Mouse (Mus musculus) embryonic facial prominence, embryonic 12.5 days (tissue): ENCODE measurements around the gene Lsm14b. TPM values are rescaled to one million over a fixed set of nuclear protein-coding genes. Genes with fewer than 3 reads are reported as not detected.

Source experiments
- ATAC-seq: fragments of 200-750 bp; cut with Nextera tagmentation; 2 replicates; pipeline ENCODE4 v1.8.0; 2017; ENCODE audit not compliant: insufficient number of reproducible peaks, insufficient read depth, low FRiP score, low TSS enrichment
- H3K27ac ChIP-seq: fragments of 300-500 bp; sonication (generic); 2 replicates; pipeline ENCODE4 v1.5.1; 2016; ENCODE audit warnings: mild to moderate bottlenecking
- H3K27me3 ChIP-seq: fragments of 300-500 bp; sonication (generic); 2 replicates; pipeline ENCODE4 v1.6.1; 2016; ENCODE audit warnings: mild to moderate bottlenecking, moderate library complexity
- H3K36me3 ChIP-seq: fragments of 300-500 bp; sonication (generic); 2 replicates; pipeline ENCODE4 v1.6.1; 2016; ENCODE audit warnings: mild to moderate bottlenecking
- H3K4me1 ChIP-seq: fragments of 300-500 bp; sonication (generic); 2 replicates; pipeline ENCODE4 v1.6.1; 2016
- H3K4me2 ChIP-seq: fragments of 300-500 bp; sonication (generic); replicated peaks from 2 replicates; pipeline ENCODE4 v1.6.1; 2016; ENCODE audit warnings: mild to moderate bottlenecking, moderate library complexity
- H3K4me3 ChIP-seq: fragments of 300-500 bp; sonication (generic); 2 replicates; pipeline ENCODE4 v1.5.1; 2016; ENCODE audit warnings: mild to moderate bottlenecking
- H3K9ac ChIP-seq: fragments of 300-500 bp; sonication (generic); 2 replicates; pipeline ENCODE4 v1.6.1; 2016; ENCODE audit warnings: mild to moderate bottlenecking, moderate library complexity
- H3K9me3 ChIP-seq: fragments of 300-500 bp; sonication (generic); 2 replicates; pipeline ENCODE4 v1.6.1; 2016; ENCODE audit warnings: mild to moderate bottlenecking, moderate library complexity
- WGBS: fragments of 180-500 bp; shearing (Covaris S2); methylation state at CpG from one replicate; pipeline ENCODE4 v1.1.7; 2016; 5-methylcytosine and 5-hydroxymethylcytosine counted together
- polyA plus RNA-seq: library from polyadenylated mRNA; unstranded; fragments of >200 nt; fragmentation: Nextera tagmentation; extraction: Ambion mirVana; gene quantifications from 2 replicates; pipeline ENCODE4 v1.2.1, GENCODE M21; 2016

The Lsm14b gene
- 13.1 and 14.9 TPM in 2 replicates for polyA plus RNA-seq

DNA sequence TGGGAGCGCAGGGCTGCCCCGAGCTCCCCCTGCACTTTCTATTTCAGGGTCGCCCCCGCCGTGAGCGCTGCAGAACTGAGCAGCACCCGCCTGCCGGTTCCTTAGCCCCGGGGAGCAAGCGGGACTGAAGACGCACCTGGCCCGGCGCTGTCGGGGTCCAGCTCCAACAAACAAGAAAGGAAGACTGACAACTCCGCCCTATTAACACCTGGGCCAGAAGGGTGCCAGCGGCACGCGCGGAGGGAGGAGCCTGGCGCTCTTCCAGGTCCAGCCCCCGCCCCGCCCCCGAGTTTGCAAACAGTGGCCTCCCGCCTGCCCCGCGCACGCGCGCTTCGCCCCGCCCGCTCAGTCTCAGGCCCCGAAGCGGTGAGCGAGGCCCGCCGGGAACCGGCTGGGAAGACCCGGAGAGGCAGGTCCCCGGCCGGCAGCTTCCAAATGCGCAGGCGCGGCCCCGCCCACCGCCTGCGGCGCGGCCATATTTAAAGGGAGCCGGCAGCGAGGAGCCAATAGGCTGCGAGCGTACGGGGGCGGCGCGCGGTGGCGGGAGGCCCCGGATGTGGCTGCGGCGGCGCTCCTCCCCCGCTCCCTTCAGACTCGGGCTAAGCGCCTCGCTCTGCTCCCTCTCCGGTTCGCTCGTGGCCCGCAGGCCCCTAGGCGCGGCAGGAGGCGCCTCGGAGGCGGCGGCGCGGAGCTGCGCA, at the start of gene Lsm14b:
Gene Lsm14b, plus strand, starts transcription at position 587 of the 698 bp plus-strand sequence.
- peak within 1 kb of the TSS; percentile 92 for H3K4me2 ChIP-seq
- H3K4me3 ChIP-seq = peak within 1 kb of the TSS; percentile 78
- peak within 1 kb of the TSS; percentile 97 for H3K27ac ChIP-seq
- no peaks in the 10 kb centered on the region for H3K9me3 ChIP-seq
- peaks cover 20% of the 10 kb centered on the region for H3K36me3 ChIP-seq
- H3K27me3 ChIP-seq = peaks cover 20% of the 10 kb centered on the region; the same call in 1 of the 2 replicates
- H3K4me1 ChIP-seq = peaks cover 29% of the 10 kb centered on the region
- peak within 1 kb of the TSS; percentile 93 for H3K9ac ChIP-seq
- ATAC-seq = peak; percentile 94
- under 1% methylated on average over 71 of the region's 80 CpGs for WGBS

DNA sequence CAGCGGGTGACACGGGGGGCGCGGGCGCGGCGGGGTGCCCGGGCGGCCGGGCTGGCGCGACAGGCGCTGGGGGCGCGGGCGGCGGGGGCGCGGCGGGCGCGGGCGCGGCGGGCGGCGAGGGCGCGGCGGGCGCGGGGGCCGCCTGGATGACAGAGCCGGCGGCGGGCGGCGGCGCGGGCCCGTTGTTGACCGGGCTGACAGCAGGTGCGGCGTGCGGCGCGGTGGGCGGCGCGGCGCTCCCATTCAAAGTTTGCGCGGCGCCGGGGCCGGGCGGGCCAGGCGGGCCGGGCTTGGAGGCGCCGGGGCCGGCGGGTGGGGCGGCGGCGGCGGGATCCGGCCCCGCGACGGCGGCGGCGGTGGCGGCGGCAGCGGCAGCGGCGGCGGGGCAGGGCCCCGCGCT, 48.9 kb upstream of the Lsm14b start:
- H3K4me3 ChIP-seq = peak overlapping the region; percentile 73
- H3K4me1 ChIP-seq = peaks cover 29% of the 10 kb centered on the region
- peak overlapping the region; percentile 83 for H3K9ac ChIP-seq
- H3K27ac ChIP-seq = no peak overlapping the region
- H3K4me2 ChIP-seq = peak overlapping the region; percentile 53
- ATAC-seq = no peak
- WGBS = 0% methylated on average over 16 of the region's 82 CpGs
- no peaks in the 10 kb centered on the region for H3K36me3 ChIP-seq
- H3K9me3 ChIP-seq = no peaks in the 10 kb centered on the region
- no peaks in the 10 kb centered on the region for H3K27me3 ChIP-seq

DNA sequence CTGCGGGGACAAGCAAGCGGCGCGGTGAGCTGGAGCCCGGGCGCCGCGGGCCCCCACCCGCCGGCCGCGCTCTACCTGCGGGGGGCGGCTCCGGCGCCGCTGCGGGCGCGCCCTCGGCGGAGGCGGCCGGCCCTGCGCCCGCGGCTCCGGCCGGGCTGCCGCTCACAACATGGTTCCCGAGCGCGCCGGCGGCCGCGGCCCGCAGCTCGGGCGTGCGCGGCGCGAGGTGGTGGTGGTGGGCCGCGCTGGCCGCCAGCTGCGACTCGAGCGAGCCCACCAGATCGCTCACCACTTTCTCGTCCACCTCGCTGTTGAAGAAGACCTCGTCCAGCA, 48.5 kb upstream of the Lsm14b start:
- ATAC-seq = no peak; the same call in 1 of the 2 replicates
- Histone ChIP-seq H3K4me3 (peak overlapping the region; percentile 73), H3K4me1 (peaks cover 29% of the 10 kb centered on the region), H3K36me3 (no peaks in the 10 kb centered on the region), H3K4me2 (peak overlapping the region; percentile 53), H3K27me3 (no peaks in the 10 kb centered on the region), H3K27ac (peak overlapping the region; percentile 95), H3K9ac (peak overlapping the region; percentile 83), H3K9me3 (no peaks in the 10 kb centered on the region)
- under 1% methylated on average over 29 of the region's 54 CpGs for WGBS

DNA sequence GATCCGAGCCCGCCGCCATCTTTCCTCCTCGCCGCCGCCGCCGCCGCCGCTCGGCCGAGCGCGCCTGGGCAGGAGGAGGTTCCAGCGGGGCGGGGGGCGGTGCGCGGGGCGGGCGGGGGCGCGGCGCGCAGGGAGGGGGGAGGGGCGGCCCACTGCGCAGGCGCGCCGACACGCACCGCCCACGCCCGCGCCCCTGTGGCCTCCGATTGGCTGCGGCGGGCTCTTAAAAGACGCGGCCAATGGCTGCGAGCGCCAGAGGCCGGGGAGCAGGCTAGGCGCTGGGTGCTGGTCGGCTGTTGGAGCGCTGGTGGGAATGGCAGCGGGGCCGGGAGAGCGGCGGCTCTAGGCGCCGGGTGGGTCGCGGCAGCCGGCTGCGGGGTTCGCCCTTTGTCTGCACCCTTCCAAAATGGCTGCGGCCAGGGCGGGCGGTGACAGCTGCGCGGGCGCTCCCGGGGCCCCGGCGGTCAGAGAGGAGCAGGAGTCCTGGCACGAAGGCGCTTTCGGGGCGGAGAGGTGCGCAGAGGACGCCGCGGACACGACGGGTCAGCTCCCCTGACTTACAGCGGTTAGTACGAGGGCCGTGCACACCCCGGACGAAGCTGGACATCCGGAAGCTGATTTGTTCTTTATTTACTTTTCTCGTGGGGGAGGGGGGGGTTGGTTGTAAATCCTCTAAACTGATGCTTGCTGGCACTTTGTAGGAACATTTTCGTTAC, 48.0 kb upstream of the Lsm14b start, which contains the start of gene Taf4:
Gene Taf4, minus strand, starts transcription at position 19 of the 716 bp plus-strand sequence.
- 0% methylated on average over 53 of the region's 84 CpGs for WGBS
- peaks cover 29% of the 10 kb centered on the region for H3K4me1 ChIP-seq

DNA sequence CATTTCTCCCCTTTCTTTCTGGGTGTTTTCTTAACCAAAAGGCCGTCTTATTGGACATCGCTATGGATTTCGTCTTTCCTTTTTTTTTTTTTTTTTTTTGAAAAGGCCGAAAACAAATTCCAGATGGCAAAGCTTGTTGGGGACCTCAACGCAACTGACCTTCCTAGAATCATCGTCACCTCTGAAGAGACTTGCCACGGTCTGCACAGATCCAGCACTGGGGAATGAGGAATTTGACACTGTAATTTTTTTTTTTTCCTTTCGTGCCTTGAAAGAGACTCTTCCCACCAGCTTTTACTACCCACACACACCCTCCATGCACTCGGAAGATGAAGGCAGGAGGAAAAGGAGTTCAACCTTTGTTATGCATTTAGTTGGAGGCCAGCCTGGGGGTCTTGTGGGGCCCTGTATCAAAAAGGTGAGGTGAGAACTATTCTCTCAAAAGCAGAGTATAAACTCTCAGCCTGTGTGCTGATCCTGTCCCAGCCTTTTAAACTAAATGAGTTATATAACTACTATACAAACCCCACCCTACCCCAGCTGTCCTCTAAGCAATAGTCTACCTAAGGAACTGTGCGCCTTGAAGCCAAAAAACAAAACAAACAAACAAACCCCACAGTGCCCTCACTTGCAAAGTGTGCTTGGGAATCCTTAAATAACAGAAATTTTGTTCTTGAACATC, 47.3 kb upstream of the Lsm14b start:
- Histone ChIP-seq H3K4me1 (peaks cover 29% of the 10 kb centered on the region), H3K4me3 (peak overlapping the region; percentile 73), H3K27me3 (no peaks in the 10 kb centered on the region), H3K9ac (peak overlapping the region; percentile 87; the same call in 1 of the 2 replicates), H3K36me3 (no peaks in the 10 kb centered on the region), H3K27ac (peak overlapping the region; percentile 95), H3K9me3 (no peaks in the 10 kb centered on the region), H3K4me2 (peak overlapping the region; percentile 53)
- WGBS = 6% methylated on average over 10 of the region's 10 CpGs
- no peak for ATAC-seq

More for the DNA sequence above, 48.0 kb upstream of the Lsm14b start, which contains the start of gene Taf4:
- H3K9me3 ChIP-seq = no peaks in the 10 kb centered on the region
- peak within 1 kb of the TSS; percentile 100 for H3K4me2 ChIP-seq
- H3K9ac ChIP-seq = peak within 1 kb of the TSS; percentile 87
- no peaks in the 10 kb centered on the region for H3K27me3 ChIP-seq
- ATAC-seq = peak; percentile 92
- H3K4me3 ChIP-seq = peak within 1 kb of the TSS; percentile 76
- peak within 1 kb of the TSS; percentile 95 for H3K27ac ChIP-seq
- H3K36me3 ChIP-seq = no peaks in the 10 kb centered on the region

DNA sequence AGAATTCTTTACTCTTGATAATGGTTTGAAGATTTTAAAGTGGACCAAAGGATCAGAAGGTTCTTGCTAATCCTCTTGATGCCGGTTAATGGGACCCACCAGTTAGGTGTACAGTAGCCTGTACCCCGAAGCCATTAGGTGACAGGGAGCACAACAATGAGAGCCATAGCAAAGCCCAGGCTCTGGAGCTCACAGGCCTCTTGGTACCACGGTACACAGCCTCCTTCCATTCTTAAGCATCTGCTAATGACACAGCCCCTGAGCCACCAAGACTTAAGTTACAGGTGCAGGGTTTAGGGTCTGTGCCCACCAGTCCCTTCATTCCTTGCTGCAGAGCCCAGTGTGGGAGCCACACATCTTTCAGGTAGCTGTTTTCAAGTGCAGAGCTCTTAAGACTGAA, 46.5 kb upstream of the Lsm14b start:
- Histone ChIP-seq H3K9me3 (no peaks in the 10 kb centered on the region), H3K27ac (no peak overlapping the region), H3K4me2 (no peak overlapping the region; the same call in 1 of the 2 replicates), H3K9ac (no peak overlapping the region), H3K36me3 (no peaks in the 10 kb centered on the region), H3K4me1 (peaks cover 27% of the 10 kb centered on the region), H3K4me3 (no peak overlapping the region), H3K27me3 (no peaks in the 10 kb centered on the region)
- WGBS = 73% methylated on average over 3 of the region's 3 CpGs
- ATAC-seq = no peak

DNA sequence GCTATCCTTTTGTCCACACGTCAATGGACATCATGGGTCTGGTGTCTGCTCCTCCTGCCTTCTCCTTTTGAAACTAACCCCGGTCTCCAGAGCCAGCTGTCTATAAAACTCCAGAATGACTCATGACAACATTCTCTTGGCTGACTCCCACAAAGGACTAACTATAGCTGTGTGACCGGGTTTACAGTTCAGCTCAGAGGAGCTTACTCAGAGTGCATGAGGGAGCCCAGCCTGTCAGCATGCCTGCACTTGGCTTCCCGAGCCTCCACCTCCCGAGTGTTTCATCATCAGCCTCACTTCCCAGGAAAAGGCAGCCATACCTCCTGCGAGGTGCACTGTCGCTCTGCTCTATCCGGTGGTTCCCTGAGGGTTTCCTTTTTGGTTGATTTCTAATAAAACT, 45.0 kb upstream of the Lsm14b start:
- no peak for ATAC-seq
- H3K9ac ChIP-seq = no peak overlapping the region
- H3K4me1 ChIP-seq = peaks cover 13% of the 10 kb centered on the region
- H3K27me3 ChIP-seq = no peaks in the 10 kb centered on the region
- H3K4me2 ChIP-seq = no peak overlapping the region
- no peak overlapping the region for H3K27ac ChIP-seq
- no peak overlapping the region for H3K4me3 ChIP-seq
- WGBS = 74% methylated on average over 8 of the region's 8 CpGs
- no peaks in the 10 kb centered on the region for H3K36me3 ChIP-seq
- no peaks in the 10 kb centered on the region for H3K9me3 ChIP-seq

DNA sequence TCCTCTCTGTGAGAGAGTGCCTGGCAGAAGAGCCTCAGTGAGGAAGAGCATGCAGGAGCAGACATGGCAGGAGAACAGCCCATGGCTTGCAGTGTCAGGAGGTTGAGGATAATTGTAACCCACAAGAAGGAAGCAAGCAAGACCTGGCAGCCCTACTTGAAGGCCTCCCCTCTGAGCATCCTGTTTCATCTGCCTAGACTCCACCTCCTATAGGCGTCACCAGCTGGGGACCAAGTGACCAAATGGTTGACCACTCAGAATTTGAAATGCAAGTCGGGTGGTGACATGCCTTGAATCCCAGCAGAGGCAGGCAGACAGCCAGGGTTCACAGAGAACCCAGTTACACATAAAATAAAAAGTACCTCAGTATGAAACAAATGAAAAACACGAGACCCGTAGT, 44.2 kb upstream of the Lsm14b start:
- Histone ChIP-seq H3K36me3 (no peaks in the 10 kb centered on the region), H3K4me2 (no peak overlapping the region), H3K27ac (no peak overlapping the region), H3K9me3 (no peaks in the 10 kb centered on the region), H3K4me1 (peaks cover 11% of the 10 kb centered on the region), H3K4me3 (no peak overlapping the region), H3K9ac (no peak overlapping the region), H3K27me3 (no peaks in the 10 kb centered on the region)
- 46% methylated on average over 4 of the region's 4 CpGs for WGBS
- ATAC-seq = no peak

DNA sequence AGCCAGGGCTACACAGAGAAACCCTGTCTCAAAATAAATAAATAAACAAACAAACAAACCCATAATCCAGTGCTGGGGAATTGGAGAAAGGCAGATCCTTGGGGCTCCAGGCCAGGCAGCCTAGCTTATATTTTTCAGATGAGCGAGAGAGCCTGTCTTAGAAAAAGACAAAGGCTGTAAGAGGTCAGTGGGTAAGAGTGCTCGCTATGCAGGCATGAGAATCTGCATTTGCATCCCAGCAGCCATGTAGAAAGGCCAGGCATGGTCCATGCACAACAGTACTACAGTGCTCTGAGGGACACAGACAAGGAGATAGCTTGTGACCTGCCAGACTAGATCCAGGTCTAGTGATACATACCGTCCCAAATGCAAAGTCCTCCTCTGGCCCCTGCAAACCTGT, 42.1 kb upstream of the Lsm14b start:
- Histone ChIP-seq H3K36me3 (no peaks in the 10 kb centered on the region), H3K27me3 (no peaks in the 10 kb centered on the region), H3K4me3 (no peak overlapping the region), H3K9me3 (no peaks in the 10 kb centered on the region), H3K27ac (no peak overlapping the region), H3K4me2 (no peak overlapping the region), H3K4me1 (peaks cover 10% of the 10 kb centered on the region), H3K9ac (no peak overlapping the region)
- no peak for ATAC-seq
- 87% methylated on average over 3 of the region's 3 CpGs for WGBS

DNA sequence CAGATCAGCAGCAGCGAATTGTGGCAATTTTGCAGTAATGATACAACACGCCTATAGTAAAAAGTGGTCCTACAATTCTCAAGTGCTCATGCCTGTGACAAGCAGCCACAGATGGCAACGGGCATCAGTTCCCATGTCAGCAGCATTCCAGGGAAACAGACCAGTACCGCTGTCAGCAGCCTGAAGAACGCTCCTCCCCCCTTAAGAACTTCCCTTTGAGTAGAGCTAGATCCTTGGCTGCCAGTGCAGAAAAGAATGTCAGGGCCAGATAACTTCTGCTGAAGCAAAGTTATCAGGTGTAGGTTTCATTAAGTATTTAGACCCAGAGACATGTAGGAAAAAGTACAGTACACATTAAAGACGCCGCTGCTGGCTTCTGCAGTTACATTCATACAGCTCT, 40.0 kb upstream of the Lsm14b start:
- Histone ChIP-seq H3K4me1 (peaks cover 5% of the 10 kb centered on the region; the same call in 1 of the 2 replicates), H3K4me2 (no peak overlapping the region), H3K36me3 (no peaks in the 10 kb centered on the region), H3K4me3 (no peak overlapping the region), H3K27ac (no peak overlapping the region), H3K27me3 (no peaks in the 10 kb centered on the region), H3K9me3 (no peaks in the 10 kb centered on the region), H3K9ac (no peak overlapping the region)
- no peak for ATAC-seq
- 38% methylated on average over 7 of the region's 7 CpGs for WGBS

DNA sequence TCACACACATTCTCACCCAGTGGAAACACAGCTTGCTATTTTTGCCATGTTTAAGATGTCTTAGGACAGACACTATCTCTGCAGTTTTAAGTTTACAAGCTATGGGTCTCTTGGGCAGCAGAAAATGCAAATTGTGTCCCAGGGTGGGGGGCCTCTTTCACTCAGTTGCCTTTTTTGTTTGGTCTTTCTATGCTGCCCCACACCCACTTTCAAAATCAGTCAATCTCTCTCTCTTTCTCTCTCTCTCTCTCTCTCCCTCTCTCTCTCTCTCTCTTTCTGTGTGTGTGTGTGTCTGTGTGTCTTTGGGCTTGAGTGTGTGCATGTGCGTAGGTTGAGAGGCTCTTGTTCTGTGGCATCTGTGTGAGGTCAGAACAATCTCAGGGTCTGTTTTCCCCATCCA, 39.1 kb upstream of the Lsm14b start:
- Histone ChIP-seq H3K4me3 (no peak overlapping the region), H3K27me3 (no peaks in the 10 kb centered on the region), H3K27ac (no peak overlapping the region), H3K4me2 (no peak overlapping the region), H3K9ac (peak overlapping the region; percentile 5; the same call in 1 of the 2 replicates), H3K4me1 (peaks cover 5% of the 10 kb centered on the region; the same call in 1 of the 2 replicates), H3K36me3 (no peaks in the 10 kb centered on the region), H3K9me3 (no peaks in the 10 kb centered on the region)
- ATAC-seq = no peak
- 88% methylated on average over 1 of the region's 1 CpGs for WGBS
